Mouse (Mus musculus) E14TG2a.4 (cell line): Measurements from ENCODE around the gene Tesc.

ENCODE experiments used
- H3K27me3 ChIP-seq: 2 replicates; pipeline ENCODE4 v1.6.1; 2014; ENCODE audit warnings: low read length, control low read depth; ENCODE audit not compliant: insufficient read depth
- H3K36me3 ChIP-seq: 2 replicates; pipeline ENCODE4 v1.6.1; 2014; ENCODE audit warnings: low read length, control low read depth; ENCODE audit not compliant: insufficient read depth
- H3K4me1 ChIP-seq: replicated peaks from 2 replicates; pipeline ENCODE4 v1.6.1; 2014; ENCODE audit warnings: low read depth, low read length, control low read depth
- H3K4me3 ChIP-seq: replicated peaks from 2 replicates; pipeline ENCODE4 v1.5.1; 2014; ENCODE audit warnings: mild to moderate bottlenecking, low read length
- H3K9me3 ChIP-seq: 2 replicates; pipeline ENCODE4 v1.6.1; 2014; ENCODE audit warnings: low read length, control low read depth
- CTCF ChIP-seq: conservative IDR thresholded peaks from 2 replicates; pipeline ENCODE4 v1.5.1; 2014; ENCODE audit warnings: low read length
- NANOG ChIP-seq: IDR thresholded peaks from 2 replicates; pipeline ENCODE4 v1.6.1; 2014; ENCODE audit warnings: borderline replicate concordance, low read length, mixed read lengths
- POU5F1 ChIP-seq: IDR thresholded peaks from 2 replicates; pipeline ENCODE4 v1.6.1; 2014; ENCODE audit warnings: low read length, borderline replicate concordance

Tesc gene

DNA sequence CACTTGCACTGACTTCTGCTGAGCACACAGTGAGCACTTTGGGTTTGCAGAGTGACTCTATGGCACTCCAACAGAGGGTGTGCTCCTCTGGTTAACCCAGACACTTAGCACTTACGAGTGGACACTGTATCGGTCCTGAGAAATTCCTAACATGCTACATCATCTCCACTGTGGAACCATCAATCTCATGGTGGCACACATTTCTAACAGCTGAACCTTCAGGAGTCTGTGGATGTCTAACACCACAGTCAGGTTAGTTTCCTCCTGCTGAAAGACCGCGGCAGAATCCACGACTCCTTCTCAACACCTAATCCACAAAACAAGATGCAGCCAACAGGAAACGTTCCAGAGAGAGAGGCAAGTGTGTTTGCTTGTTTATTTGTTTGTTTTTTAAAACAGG is 51.0 kb downstream of the Tesc start:
- Histone ChIP-seq H3K27me3 (no peaks in the 10 kb centered on the region), H3K9me3 (no peaks in the 10 kb centered on the region), H3K4me3 (no peak overlapping the region), H3K4me1 (0 out of 2 replicates have a peak, but pooled peaks cover 6% of the 10 kb centered on the region), H3K36me3 (peaks cover 84% of the 10 kb centered on the region)
- no peak for TF ChIP-seq POU5F1

DNA sequence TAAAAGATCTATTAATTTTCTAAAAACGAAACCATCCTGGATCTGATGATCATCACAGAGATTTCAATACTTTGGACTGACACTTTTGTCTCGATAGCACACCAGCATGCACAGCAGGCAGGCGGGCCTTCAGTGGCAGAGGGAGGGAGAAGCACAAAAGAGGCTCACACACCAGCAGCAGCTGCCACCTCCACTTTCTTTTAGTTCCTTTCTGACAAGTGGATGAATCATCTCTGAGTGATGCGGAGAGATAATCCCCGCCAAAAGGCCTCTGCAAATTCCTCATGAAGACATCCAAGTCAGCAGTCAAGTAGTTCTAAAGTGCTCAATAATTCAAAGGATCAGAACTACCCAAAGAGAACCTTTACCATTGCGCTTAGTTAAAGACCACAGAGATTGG is 51.8 kb downstream of the Tesc start:
- H3K4me1 ChIP-seq: 0 out of 2 replicates have a peak, but pooled peaks cover 4% of the 10 kb centered on the region
- no peak for TF ChIP-seq POU5F1
- TF ChIP-seq NANOG: no peak
- TF ChIP-seq CTCF: no peak
- H3K9me3 ChIP-seq: no peaks in the 10 kb centered on the region
- no peaks in the 10 kb centered on the region for H3K27me3 ChIP-seq
- no peak overlapping the region for H3K4me3 ChIP-seq
- H3K36me3 ChIP-seq: peaks cover 79% of the 10 kb centered on the region

DNA sequence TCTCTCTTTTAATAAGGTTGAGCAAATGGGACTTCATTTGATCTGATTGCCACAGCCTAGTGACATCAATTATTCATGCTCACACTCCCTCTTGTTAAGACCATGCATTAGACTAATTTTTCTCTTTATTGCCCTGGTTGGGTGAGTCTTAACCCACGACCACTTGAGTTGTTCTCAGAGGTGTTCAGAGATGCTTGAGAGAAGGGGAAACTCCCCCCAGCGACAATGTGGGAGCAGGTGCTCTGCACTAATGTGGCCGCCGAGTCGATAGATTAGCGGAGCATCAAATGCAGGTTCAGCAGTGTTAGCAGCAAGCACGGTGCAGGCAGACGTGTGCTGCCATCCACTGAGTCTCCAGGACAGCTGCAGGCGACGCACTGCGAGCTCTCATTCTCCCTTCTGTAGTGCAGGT is 52.3 kb downstream of the Tesc start:
- Histone ChIP-seq H3K36me3 (peaks cover 79% of the 10 kb centered on the region), H3K4me1 (0 out of 2 replicates have a peak, but pooled peaks cover 4% of the 10 kb centered on the region), H3K27me3 (no peaks in the 10 kb centered on the region), H3K9me3 (no peaks in the 10 kb centered on the region), H3K4me3 (no peak overlapping the region)
- TF ChIP-seq NANOG (no peak), CTCF (no peak), POU5F1 (no peak)

DNA sequence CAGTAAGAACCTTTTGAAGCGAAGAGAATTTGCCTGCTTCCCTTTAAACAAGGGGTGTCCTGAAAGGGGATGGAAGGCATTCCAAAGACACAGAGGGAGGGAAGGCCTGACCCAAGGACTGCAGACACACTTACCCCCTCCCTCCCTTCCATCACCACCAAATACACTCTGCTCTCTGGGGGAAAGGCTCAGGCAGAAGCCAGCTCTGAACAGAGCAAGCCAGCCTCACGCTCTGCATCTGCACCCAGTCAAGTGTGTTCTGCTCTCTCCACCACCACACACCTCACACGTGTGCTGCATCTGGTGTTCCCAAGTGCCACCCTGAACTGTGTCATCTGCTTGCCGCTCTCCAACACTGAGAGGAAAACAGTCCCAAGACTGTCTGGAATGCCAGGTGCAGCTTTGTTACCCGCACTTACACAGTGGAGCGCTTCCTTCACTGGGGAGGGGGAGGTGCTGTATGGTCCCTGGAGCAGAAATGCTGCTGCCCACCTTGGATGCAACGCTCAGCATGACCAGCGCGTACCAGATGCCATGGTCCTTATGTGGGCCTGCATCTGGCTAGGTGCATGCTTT is 53.9 kb downstream of the Tesc start:
- H3K4me1 ChIP-seq: 0 out of 2 replicates have a peak, but pooled peaks cover 3% of the 10 kb centered on the region
- peaks cover 70% of the 10 kb centered on the region for H3K36me3 ChIP-seq
- H3K4me3 ChIP-seq: no peak overlapping the region
- H3K27me3 ChIP-seq: no peaks in the 10 kb centered on the region
- H3K9me3 ChIP-seq: no peaks in the 10 kb centered on the region
- TF ChIP-seq CTCF: no peak
- no peak for TF ChIP-seq NANOG
- TF ChIP-seq POU5F1: no peak

DNA sequence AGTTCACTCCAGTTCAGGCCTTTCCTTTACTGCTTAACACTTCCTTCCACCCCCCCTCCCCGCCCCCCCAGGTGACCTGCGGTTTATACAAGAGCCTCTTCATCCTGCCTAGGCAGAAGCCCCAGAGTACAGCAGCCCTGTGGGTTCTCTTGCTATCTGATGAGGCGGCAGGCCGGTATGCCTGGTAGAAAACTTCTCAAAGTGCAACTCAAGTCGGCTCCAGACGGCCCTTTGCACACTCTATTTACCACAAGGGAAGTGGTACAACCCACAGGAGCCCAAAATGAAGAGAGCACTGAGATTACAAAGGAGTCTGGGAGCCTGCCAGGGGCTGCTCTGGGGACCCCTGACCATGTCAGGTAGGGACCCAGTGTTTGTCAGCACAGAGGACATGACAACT is 54.5 kb downstream of the Tesc start:
- Histone ChIP-seq H3K9me3 (no peaks in the 10 kb centered on the region), H3K4me1 (no peaks in the 10 kb centered on the region), H3K27me3 (no peaks in the 10 kb centered on the region), H3K4me3 (no peak overlapping the region), H3K36me3 (peaks cover 67% of the 10 kb centered on the region)
- TF ChIP-seq CTCF (no peak), POU5F1 (no peak), NANOG (no peak)

DNA sequence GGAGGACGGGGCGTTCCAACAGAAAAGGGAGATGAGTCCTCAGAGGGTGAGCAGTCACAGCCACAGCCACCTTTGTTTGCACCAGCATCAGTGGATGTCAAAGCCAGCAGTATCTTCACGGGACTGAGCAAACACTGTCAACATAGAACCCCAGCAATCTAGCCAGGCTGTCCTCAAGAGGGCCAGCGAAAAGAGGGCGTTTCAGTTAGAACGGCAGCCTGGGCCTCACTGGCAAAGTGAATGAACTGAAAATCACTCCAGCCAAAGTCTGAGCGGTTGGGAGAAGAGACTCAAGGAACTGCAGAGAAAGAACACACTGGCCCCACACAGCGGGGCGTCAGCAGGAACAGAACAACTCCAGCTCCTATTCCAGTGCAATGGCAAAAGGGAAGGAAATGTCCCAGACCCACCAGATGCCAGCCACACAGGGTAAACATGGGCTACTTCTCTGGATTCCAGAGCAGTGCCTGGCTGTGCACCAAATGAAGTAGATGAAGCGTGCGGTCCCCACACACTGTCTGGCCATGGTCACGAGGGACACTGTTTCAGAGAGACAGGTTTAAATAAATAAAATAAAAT is 55.6 kb downstream of the Tesc start:
- H3K27me3 ChIP-seq: no peaks in the 10 kb centered on the region

DNA sequence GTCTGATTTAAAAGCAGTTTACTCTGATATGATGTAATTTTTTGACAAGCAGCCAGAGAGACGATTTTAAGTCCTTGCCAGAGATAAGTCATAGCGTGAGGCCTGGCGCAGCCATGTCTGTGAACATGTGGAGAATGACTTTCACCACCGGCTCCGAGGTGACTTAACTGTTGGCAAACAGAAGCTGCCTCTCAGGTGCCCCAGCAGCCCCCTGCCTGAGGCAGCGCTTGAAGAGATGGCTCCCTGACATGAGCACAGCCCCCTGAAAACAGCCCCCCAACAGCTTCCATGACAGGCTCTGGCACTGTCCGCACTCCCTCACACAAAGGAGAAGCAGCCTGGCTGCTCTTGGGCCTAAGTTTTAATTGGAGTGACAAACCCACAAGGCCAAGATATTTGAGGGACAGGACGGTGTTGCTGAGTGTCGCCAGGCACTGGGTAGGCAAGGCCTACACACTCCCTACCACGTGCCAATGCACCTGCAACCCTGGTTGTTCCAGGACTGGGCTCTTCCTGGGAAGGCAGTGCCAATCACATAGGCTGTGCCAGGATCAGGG is 56.7 kb downstream of the Tesc start:
- peaks cover 58% of the 10 kb centered on the region for H3K36me3 ChIP-seq
- H3K4me1 ChIP-seq: no peaks in the 10 kb centered on the region
- no peaks in the 10 kb centered on the region for H3K27me3 ChIP-seq
- no peaks in the 10 kb centered on the region for H3K9me3 ChIP-seq
- H3K4me3 ChIP-seq: no peak overlapping the region
- TF ChIP-seq NANOG (no peak), CTCF (no peak), POU5F1 (no peak)

More for the DNA sequence above, 55.6 kb downstream of the Tesc start:
- H3K9me3 ChIP-seq: no peaks in the 10 kb centered on the region
- H3K4me1 ChIP-seq: no peaks in the 10 kb centered on the region
- peaks cover 64% of the 10 kb centered on the region for H3K36me3 ChIP-seq
- no peak for TF ChIP-seq POU5F1
- TF ChIP-seq CTCF: no peak
- no peak for TF ChIP-seq NANOG
- H3K4me3 ChIP-seq: no peak overlapping the region

DNA sequence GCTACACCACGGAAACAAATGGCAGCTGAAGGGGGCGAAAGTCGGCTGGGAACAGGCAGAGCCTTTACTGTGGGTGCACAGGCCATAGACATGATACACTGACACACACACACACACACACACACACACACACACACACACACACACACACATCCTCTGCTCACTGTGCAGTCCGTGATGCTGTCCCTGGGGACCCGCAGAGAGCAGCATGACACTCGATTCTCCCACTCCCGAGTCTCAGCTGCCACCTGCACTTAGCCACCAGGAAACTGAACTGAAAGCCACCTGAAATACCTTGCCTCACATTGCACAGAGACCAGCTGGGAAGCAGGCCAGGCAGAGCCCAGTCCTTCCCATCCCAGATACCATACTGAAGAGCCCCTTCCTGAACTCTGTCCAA is 57.8 kb downstream of the Tesc start:
- TF ChIP-seq NANOG (no peak), CTCF (no peak), POU5F1 (no peak)
- H3K4me1 ChIP-seq: no peaks in the 10 kb centered on the region
- H3K27me3 ChIP-seq: no peaks in the 10 kb centered on the region
- no peak overlapping the region for H3K4me3 ChIP-seq
- H3K36me3 ChIP-seq: peaks cover 61% of the 10 kb centered on the region
- no peaks in the 10 kb centered on the region for H3K9me3 ChIP-seq

DNA sequence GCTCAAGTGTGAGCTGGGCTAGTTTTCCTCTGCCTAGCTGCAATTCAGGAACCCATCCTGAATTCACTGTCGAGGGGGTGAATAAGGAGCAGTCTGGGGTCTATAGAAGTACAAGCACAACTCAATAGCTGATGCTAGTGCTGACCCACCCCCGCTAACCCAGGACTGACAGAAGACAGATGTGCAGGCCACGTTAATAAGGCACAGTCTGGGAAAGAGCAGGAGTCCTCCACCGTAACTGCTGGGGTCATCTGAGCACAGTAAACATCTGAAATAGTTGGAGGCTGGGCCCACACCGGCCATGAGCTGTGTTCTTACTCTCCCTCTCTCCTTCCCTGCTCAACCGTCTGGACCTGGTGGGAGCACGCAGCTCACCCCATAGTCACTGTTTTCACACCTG is 59.4 kb downstream of the Tesc start:
- 0 out of 2 replicates have a peak, but pooled peaks cover 4% of the 10 kb centered on the region for H3K4me1 ChIP-seq
- TF ChIP-seq CTCF: no peak
- no peak for TF ChIP-seq NANOG
- no peak for TF ChIP-seq POU5F1
- H3K27me3 ChIP-seq: no peaks in the 10 kb centered on the region
- peaks cover 62% of the 10 kb centered on the region for H3K36me3 ChIP-seq
- H3K4me3 ChIP-seq: no peak overlapping the region
- H3K9me3 ChIP-seq: no peaks in the 10 kb centered on the region
